Comparison of ENCODE assay signal across 8 mouse cellular contexts in the genomic region with DNA sequence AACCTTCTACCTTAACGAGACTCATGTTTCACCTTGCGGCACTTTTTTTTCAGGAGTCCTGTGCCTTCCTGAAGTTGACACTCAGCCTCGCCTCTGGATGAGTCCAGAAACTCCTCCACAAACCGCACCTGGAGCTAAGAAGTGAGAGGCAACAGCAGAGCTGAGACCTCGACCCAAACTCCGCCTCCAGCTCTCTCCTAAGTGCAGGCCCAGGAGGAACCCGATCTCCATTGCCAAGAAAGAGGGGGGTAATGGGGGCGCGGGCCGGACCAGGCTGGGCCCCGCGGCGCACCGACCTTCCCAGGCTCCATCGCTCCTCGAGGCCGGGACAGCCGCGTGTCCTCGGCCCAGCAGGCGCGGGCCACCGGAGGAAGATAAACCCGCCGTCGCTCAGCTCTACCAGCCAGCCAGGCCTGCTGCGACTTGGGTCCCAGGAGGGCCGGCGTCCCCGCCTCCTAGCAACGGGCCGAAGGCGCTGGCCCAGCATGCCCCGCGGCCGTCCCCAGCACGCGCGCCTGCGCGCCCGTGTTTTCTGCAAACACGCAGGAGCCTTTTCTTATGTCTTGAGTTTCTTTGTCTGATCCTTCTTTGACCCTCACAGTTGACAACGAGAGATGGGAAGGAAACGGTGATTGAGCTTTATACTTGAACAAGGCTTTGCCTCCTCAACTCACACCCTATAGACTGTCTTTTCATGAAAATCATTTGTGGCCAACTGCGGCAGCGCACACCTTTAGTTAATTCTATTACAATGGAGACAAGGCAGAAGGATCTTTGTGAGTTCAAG. TPM values are rescaled to one million over a fixed set of nuclear protein-coding genes. Genes with fewer than 3 reads are reported as not detected.
A peak's percentile ranks its signal among the peaks of the same experiment; 100 is the strongest.
DNase-seq lines count a peak whose midpoint lies in the region; ATAC-seq lines count a peak whose summit lies in the region.

A gene (minus strand): TSS at position 468 of the 787 bp plus-strand sequence.

- DNase-seq in 3134 (ENCODE audit: extremely low read depth, insufficient read length, low spot score): peak; percentile 92
- peak; percentile 93 for DNase-seq in adrenal gland, postnatal 25 days
- DNase-seq in heart, adult 8-10 months (ENCODE audit: low spot score): peak; percentile 84
- DNase-seq in kidney, adult 8-10 months: peak; percentile 84 to 91
- DNase-seq in spleen, adult 18-20 months: peak; percentile 81 to 90

- WGBS in embryonic facial prominence, embryonic 13.5 days: 3% methylated on average over 47 of the region's 47 CpGs
- 3% methylated on average over 47 of the region's 47 CpGs for whole genome bisulfite sequencing in limb, embryonic 13.5 days
- WGBS in midbrain, embryonic 15.5 days: 3% methylated on average over 47 of the region's 47 CpGs

- no peaks in the 10 kb centered on the region for H3K4me1 ChIP-seq in embryonic facial prominence, embryonic 13.5 days
- 0 out of 2 replicates have a peak, but pooled peaks cover 7% of the 10 kb centered on the region for H3K4me1 ChIP-seq in limb, embryonic 13.5 days
- peaks cover 13% of the 10 kb centered on the region for H3K4me1 ChIP-seq in midbrain, embryonic 15.5 days

- peak within 1 kb of the TSS; percentile 67 for H3K4me2 ChIP-seq in embryonic facial prominence, embryonic 13.5 days
- peak within 1 kb of the TSS; percentile 68 for H3K4me2 ChIP-seq in limb, embryonic 13.5 days (replicated peaks)
- peak within 1 kb of the TSS; percentile 55 for H3K4me2 ChIP-seq in midbrain, embryonic 15.5 days

- H3K36me3 ChIP-seq in embryonic facial prominence, embryonic 13.5 days: no peaks in the 10 kb centered on the region
- no peaks in the 10 kb centered on the region for H3K36me3 ChIP-seq in limb, embryonic 13.5 days
- H3K36me3 ChIP-seq in midbrain, embryonic 15.5 days (replicated peaks): no peaks in the 10 kb centered on the region

- no peaks in the 10 kb centered on the region for H3K27me3 ChIP-seq in embryonic facial prominence, embryonic 13.5 days
- no peaks in the 10 kb centered on the region for H3K27me3 ChIP-seq in limb, embryonic 13.5 days
- no peaks in the 10 kb centered on the region for H3K27me3 ChIP-seq in midbrain, embryonic 15.5 days (replicated peaks)

- H3K27ac ChIP-seq in embryonic facial prominence, embryonic 13.5 days: peak within 1 kb of the TSS; percentile 85
- H3K27ac ChIP-seq in limb, embryonic 13.5 days: peak within 1 kb of the TSS; percentile 82
- peak within 1 kb of the TSS; percentile 80 for H3K27ac ChIP-seq in midbrain, embryonic 15.5 days

- ATAC-seq in embryonic facial prominence, embryonic 13.5 days (ENCODE audit: insufficient number of reproducible peaks, insufficient read depth, low FRiP score, low TSS enrichment, low read depth): peak; percentile 94
- peak; percentile 98 for ATAC-seq in limb, embryonic 13.5 days (ENCODE audit: low FRiP score, low read depth)
- peak; percentile 98 for ATAC-seq in midbrain, embryonic 15.5 days (replicated peaks)

- peak within 1 kb of the TSS; percentile 72 for H3K4me3 ChIP-seq in embryonic facial prominence, embryonic 13.5 days
- peak within 1 kb of the TSS; percentile 65 for H3K4me3 ChIP-seq in limb, embryonic 13.5 days
- peak within 1 kb of the TSS; percentile 56 for H3K4me3 ChIP-seq in midbrain, embryonic 15.5 days

- H3K9ac ChIP-seq in embryonic facial prominence, embryonic 13.5 days: peak within 1 kb of the TSS; percentile 86
- H3K9ac ChIP-seq in limb, embryonic 13.5 days: peak within 1 kb of the TSS; percentile 79
- H3K9ac ChIP-seq in midbrain, embryonic 15.5 days: peak within 1 kb of the TSS; percentile 66

- no peaks in the 10 kb centered on the region for H3K9me3 ChIP-seq in embryonic facial prominence, embryonic 13.5 days
- H3K9me3 ChIP-seq in limb, embryonic 13.5 days: no peaks in the 10 kb centered on the region
- no peaks in the 10 kb centered on the region for H3K9me3 ChIP-seq in midbrain, embryonic 15.5 days

RNA-seq across cellular contexts. Expression of the gene that starts here (rescaled TPM):
- total RNA-seq in adrenal gland, postnatal 25 days (2021): 11.4 and 14.1 TPM in 2 replicates
- polyA plus RNA-seq in embryonic facial prominence, embryonic 13.5 days (2015; fragmentation: Nextera tagmentation; extraction: Ambion mirVana): 35.6 and 39.3 TPM in 2 replicates
- total RNA-seq in heart, adult 8-10 months (2022): 1 to 10 TPM; 1.5 to 2.9 (median 2.3) TPM
- 32.7 and 39.6 TPM in 2 replicates for polyA plus RNA-seq in limb, embryonic 13.5 days (2015; fragmentation: Nextera tagmentation; extraction: Ambion mirVana)
- 22.6 and 24.5 TPM in 2 replicates for polyA plus RNA-seq in midbrain, embryonic 15.5 days (2015; fragmentation: Nextera tagmentation; extraction: Ambion mirVana)

Comparison
In these comparisons a context has a peak if more than half of its experiments do, and no peak if none do; other contexts are left out.
1. Peak in every context shown above with its lines: DNase-seq, ATAC-seq, H3K4me3 ChIP-seq and H3K27ac ChIP-seq.